Mouse (Mus musculus) hindbrain, embryonic 15.5 days (tissue): ENCODE measurements around the gene Smco1. TPM values are rescaled to one million over a fixed set of nuclear protein-coding genes. Genes with fewer than 3 reads are reported as not detected.
"Not testable (repeated sequence)": the region's sequence is repeated elsewhere in the genome, so short reads cannot be mapped to it uniquely, and the experiment has no call there.

Experiments used
- ATAC-seq: fragments of 200-750 bp; cut with Nextera tagmentation; 2 replicates; pipeline ENCODE4 v1.8.0; 2017; ENCODE audit warnings: low read depth, moderate number of reproducible peaks, moderate TSS enrichment; ENCODE audit not compliant: low FRiP score
- H3K27ac ChIP-seq: fragments of 300-500 bp; sonication (generic); replicated peaks from 2 replicates; pipeline ENCODE4 v1.5.1; 2015; ENCODE audit warnings: mild to moderate bottlenecking, inconsistent platforms
- H3K27me3 ChIP-seq: fragments of 300-500 bp; sonication (generic); 2 replicates; pipeline ENCODE4 v1.6.1; 2015; ENCODE audit warnings: control low read depth, inconsistent platforms
- H3K36me3 ChIP-seq: fragments of 300-500 bp; sonication (generic); 2 replicates; pipeline ENCODE4 v1.6.1; 2015; ENCODE audit warnings: control low read depth, inconsistent platforms
- H3K4me1 ChIP-seq: fragments of 300-500 bp; sonication (generic); replicated peaks from 2 replicates; pipeline ENCODE4 v1.6.1; 2015; ENCODE audit warnings: control low read depth, inconsistent platforms
- H3K4me2 ChIP-seq: fragments of 300-500 bp; sonication (generic); 2 replicates; pipeline ENCODE4 v1.6.1; 2015; ENCODE audit warnings: moderate library complexity, mild to moderate bottlenecking, inconsistent platforms
- H3K4me3 ChIP-seq: fragments of 300-500 bp; sonication (generic); 2 replicates; pipeline ENCODE4 v1.5.1; 2015; ENCODE audit warnings: mild to moderate bottlenecking, inconsistent platforms
- H3K9ac ChIP-seq: fragments of 300-500 bp; sonication (generic); 2 replicates; pipeline ENCODE4 v1.6.1; 2015; ENCODE audit warnings: inconsistent platforms
- H3K9me3 ChIP-seq: fragments of 300-500 bp; sonication (generic); 2 replicates; pipeline ENCODE4 v1.6.1; 2016; ENCODE audit warnings: control low read depth, inconsistent platforms
- WGBS: fragments of 180-500 bp; shearing (Covaris S2); methylation state at CpG from one replicate; pipeline ENCODE4 v1.1.7; 2015; 5-methylcytosine and 5-hydroxymethylcytosine counted together
- polyA plus RNA-seq: library from polyadenylated mRNA; unstranded; fragments of >200 nt; fragmentation: Nextera tagmentation; extraction: Ambion mirVana; gene quantifications from 2 replicates; pipeline ENCODE4 v1.2.1, GENCODE M21; 2015

Gene Smco1
- not detected in 2 replicates for polyA plus RNA-seq

- no peak for ATAC-seq
Measured at GRCm38 (mm10) chr16:32271291-32271690, at the start of gene Smco1. TSS of gene Smco1 (plus strand) at chr16:32271468.

DNA sequence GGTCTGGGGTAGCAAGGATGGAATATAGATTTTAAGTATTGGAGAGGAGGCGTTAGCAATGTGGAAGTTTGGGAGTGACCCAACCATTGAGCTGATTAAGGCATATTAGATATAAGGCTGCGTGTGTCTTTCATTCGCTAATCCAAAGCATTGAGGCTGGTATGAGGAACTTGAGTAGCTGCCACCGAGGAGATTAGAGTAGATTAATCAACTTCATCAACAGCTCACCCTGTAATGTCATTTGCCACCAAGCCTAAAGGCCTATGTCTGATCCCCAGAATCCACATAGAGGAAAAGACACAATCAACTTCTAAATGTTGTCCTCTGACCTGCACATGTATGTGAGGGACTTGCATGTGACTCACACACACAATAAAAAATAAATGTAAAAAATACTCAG is 49.5 kb upstream of the Smco1 start:
- no peak for ATAC-seq
- Histone ChIP-seq H3K27ac (no peak overlapping the region), H3K4me1 (no peaks in the 10 kb centered on the region), H3K4me3 (no peak overlapping the region), H3K27me3 (no peaks in the 10 kb centered on the region), H3K4me2 (no peak overlapping the region), H3K9me3 (no peaks in the 10 kb centered on the region), H3K9ac (no peak overlapping the region), H3K36me3 (no peaks in the 10 kb centered on the region)
- WGBS = 88% methylated on average over 4 of the region's 4 CpGs

More at GRCm38 (mm10) chr16:32271291-32271690, at the start of gene Smco1:
- no peak within 1 kb of the TSS for H3K4me2 ChIP-seq
- WGBS = 85% methylated on average over 11 of the region's 11 CpGs
- no peaks in the 10 kb centered on the region for H3K27me3 ChIP-seq
- H3K27ac ChIP-seq = no peak within 1 kb of the TSS
- H3K4me3 ChIP-seq = no peak within 1 kb of the TSS
- no peaks in the 10 kb centered on the region for H3K4me1 ChIP-seq
- no peaks in the 10 kb centered on the region for H3K9me3 ChIP-seq
- H3K36me3 ChIP-seq = no peaks in the 10 kb centered on the region
- no peak within 1 kb of the TSS for H3K9ac ChIP-seq

GRCm38 (mm10) chr16:32222399-32222798 is 48.9 kb upstream of the Smco1 start:
- no peaks in the 10 kb centered on the region for H3K36me3 ChIP-seq
- H3K4me2 ChIP-seq = no peak overlapping the region
- no peaks in the 10 kb centered on the region for H3K4me1 ChIP-seq
- no peak overlapping the region for H3K27ac ChIP-seq
- no peak overlapping the region for H3K9ac ChIP-seq
- ATAC-seq = no peak
- no peaks in the 10 kb centered on the region for H3K9me3 ChIP-seq
- H3K27me3 ChIP-seq = no peaks in the 10 kb centered on the region
- H3K4me3 ChIP-seq = no peak overlapping the region

GRCm38 (mm10) chr16:32232050-32232449 is 39.2 kb upstream of the Smco1 start:
- H3K4me2 ChIP-seq = not testable (repeated sequence)

DNA sequence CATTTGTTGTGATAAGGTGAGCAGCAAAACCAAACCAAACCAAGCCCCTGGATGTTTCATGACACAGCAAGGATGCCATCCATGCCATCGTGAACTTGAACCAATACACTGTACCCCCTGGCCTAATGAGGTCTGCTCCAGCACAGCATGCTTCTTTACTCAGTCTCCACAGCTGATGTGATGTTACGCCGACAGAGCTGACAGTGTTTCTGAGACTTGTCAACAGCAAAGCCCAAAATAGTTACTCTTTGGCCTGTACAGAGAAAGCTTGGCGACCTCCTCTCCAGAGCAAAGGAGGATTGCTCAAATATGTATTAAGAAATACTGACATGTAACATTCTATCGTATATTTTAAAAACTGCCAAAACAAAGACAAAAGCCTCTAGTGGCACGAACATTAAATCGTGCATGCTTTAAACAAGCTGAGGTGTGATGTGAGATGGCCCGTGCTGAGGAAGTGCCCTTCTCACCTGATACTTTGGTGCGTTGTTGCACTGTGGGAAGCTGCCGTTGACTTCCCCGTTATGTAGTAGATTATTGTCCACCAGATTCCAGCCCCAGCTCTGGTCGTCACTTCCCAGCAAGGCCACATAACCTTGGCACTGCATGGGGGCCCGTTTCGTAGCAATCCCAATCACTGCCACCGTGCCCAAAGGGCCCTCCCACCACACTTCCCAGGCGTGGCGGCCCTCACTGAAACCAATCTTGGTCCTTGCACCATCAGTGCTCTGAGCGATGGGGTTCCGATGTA is 33.2 kb upstream of the Smco1 start:
- Histone ChIP-seq H3K36me3 (peaks cover 12% of the 10 kb centered on the region), H3K27me3 (no peaks in the 10 kb centered on the region), H3K27ac (no peak overlapping the region), H3K9me3 (no peaks in the 10 kb centered on the region), H3K4me3 (no peak overlapping the region), H3K4me1 (no peaks in the 10 kb centered on the region), H3K4me2 (no peak overlapping the region), H3K9ac (no peak overlapping the region)
- 92% methylated on average over 19 of the region's 19 CpGs for WGBS
- no peak for ATAC-seq

More at GRCm38 (mm10) chr16:32232050-32232449, 39.2 kb upstream of the Smco1 start:
- H3K9me3 ChIP-seq, H3K4me1 ChIP-seq, H3K27me3 ChIP-seq, H3K27ac ChIP-seq, H3K9ac ChIP-seq, ATAC-seq, H3K4me3 ChIP-seq: not testable (repeated sequence)
- peaks cover 12% of the 10 kb centered on the region; the same call in 1 of the 2 replicates for H3K36me3 ChIP-seq
- 85% methylated on average over 3 of the region's 3 CpGs for WGBS

- no peak overlapping the region for H3K4me3 ChIP-seq
- H3K27me3 ChIP-seq = no peaks in the 10 kb centered on the region
- no peak overlapping the region for H3K4me2 ChIP-seq
- no peak overlapping the region for H3K27ac ChIP-seq
- H3K9me3 ChIP-seq = no peaks in the 10 kb centered on the region
- no peak overlapping the region for H3K9ac ChIP-seq
- no peak for ATAC-seq
- H3K4me1 ChIP-seq = peaks cover 9% of the 10 kb centered on the region
- 90% methylated on average over 2 of the region's 2 CpGs for WGBS
- H3K36me3 ChIP-seq = peaks cover 11% of the 10 kb centered on the region
Measured at GRCm38 (mm10) chr16:32239428-32240312, 31.6 kb upstream of the Smco1 start.

DNA sequence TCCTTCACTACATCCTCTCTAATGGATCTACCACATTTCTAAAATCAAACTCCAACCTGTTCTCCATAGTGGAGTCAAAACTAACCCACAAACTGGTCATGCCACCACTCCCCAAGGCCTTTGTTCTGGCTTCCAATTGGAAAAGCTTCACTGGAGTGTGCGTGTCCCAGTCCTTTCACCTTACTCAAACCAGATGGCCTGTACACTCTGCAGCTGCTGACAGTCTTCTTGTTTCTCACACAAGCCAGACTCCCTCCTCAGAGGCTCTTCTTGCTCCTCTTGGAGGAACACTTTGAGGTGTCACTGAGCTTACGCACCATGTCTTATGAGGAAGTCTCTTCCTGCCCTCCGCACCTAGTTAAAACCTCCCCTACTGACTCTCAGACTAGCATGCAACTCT is 27.4 kb upstream of the Smco1 start:
- ATAC-seq = no peak
- 89% methylated on average over 3 of the region's 3 CpGs for WGBS
- Histone ChIP-seq H3K9me3 (no peaks in the 10 kb centered on the region), H3K27me3 (no peaks in the 10 kb centered on the region), H3K4me1 (peaks cover 33% of the 10 kb centered on the region), H3K27ac (no peak overlapping the region), H3K4me2 (no peak overlapping the region), H3K9ac (no peak overlapping the region), H3K4me3 (no peak overlapping the region), H3K36me3 (no peaks in the 10 kb centered on the region)

- H3K9ac ChIP-seq = peak overlapping the region; percentile 83
- no peaks in the 10 kb centered on the region for H3K27me3 ChIP-seq
- peak overlapping the region; percentile 91 for H3K27ac ChIP-seq
- WGBS = 0% methylated on average over 32 of the region's 41 CpGs
- ATAC-seq = peak; percentile 51
- no peaks in the 10 kb centered on the region for H3K36me3 ChIP-seq
- peak overlapping the region; percentile 83 for H3K4me3 ChIP-seq
- H3K9me3 ChIP-seq = no peaks in the 10 kb centered on the region
- H3K4me1 ChIP-seq = peaks cover 33% of the 10 kb centered on the region
- peak overlapping the region; percentile 68 for H3K4me2 ChIP-seq
Measured at GRCm38 (mm10) chr16:32246351-32246791, 24.9 kb upstream of the Smco1 start.

GRCm38 (mm10) chr16:32246952-32247370 is 24.3 kb upstream of the Smco1 start, which contains the start of the genes Fbxo45 and Wdr53:
TSS of gene Fbxo45 (minus strand) at chr16:32247158.
TSS of gene Wdr53 (plus strand) at chr16:32247227.
- peak within 1 kb of the TSS; percentile 91 for H3K27ac ChIP-seq
- peaks cover 33% of the 10 kb centered on the region for H3K4me1 ChIP-seq
- H3K36me3 ChIP-seq = peaks cover 2% of the 10 kb centered on the region; the same call in 1 of the 2 replicates
- no peaks in the 10 kb centered on the region for H3K9me3 ChIP-seq
- H3K4me2 ChIP-seq = peak within 1 kb of the TSS; percentile 78
- H3K27me3 ChIP-seq = no peaks in the 10 kb centered on the region
- WGBS = under 1% methylated on average over 43 of the region's 48 CpGs
- ATAC-seq = peak; percentile 99
- H3K4me3 ChIP-seq = peak within 1 kb of the TSS; percentile 83
- H3K9ac ChIP-seq = peak within 1 kb of the TSS; percentile 83

GRCm38 (mm10) chr16:32264225-32264624 is 7.0 kb upstream of the Smco1 start:
- not testable (repeated sequence) for H3K27ac ChIP-seq, H3K4me1 ChIP-seq, H3K9me3 ChIP-seq, H3K27me3 ChIP-seq, H3K4me2 ChIP-seq, H3K4me3 ChIP-seq, H3K9ac ChIP-seq, ATAC-seq, H3K36me3 ChIP-seq
- WGBS = 85% methylated on average over 2 of the region's 2 CpGs

GRCm38 (mm10) chr16:32273338-32273737 is 2.1 kb downstream of the Smco1 start:
- Histone ChIP-seq H3K9me3 (no peaks in the 10 kb centered on the region), H3K27me3 (no peaks in the 10 kb centered on the region), H3K27ac (no peak overlapping the region), H3K4me3 (no peak overlapping the region), H3K4me2 (no peak overlapping the region), H3K9ac (no peak overlapping the region), H3K36me3 (no peaks in the 10 kb centered on the region), H3K4me1 (peaks cover 7% of the 10 kb centered on the region)
- 61% methylated on average over 9 of the region's 9 CpGs for WGBS
- no peak for ATAC-seq

DNA sequence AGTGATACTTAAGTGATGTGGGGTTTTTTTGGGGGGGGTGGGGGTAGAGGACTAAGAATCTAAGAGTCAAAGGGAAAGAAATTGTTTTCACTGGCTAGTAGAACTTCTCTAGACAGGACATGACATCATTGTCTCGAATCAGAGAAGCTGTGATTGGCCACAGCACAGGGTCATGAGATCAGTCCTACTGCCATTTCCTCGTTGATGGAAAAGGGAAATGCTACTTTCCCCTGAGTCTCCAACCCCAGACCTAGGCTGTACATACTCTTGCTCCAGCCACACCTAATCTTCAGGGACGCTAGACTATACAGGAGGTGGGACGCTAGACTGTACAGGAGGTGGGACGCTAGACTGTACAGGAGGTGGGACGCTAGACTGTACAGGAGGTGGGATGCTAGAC is 3.8 kb downstream of the Smco1 start:
- Histone ChIP-seq H3K9ac (no peak overlapping the region), H3K4me2 (no peak overlapping the region), H3K4me3 (no peak overlapping the region), H3K27ac (no peak overlapping the region), H3K36me3 (no peaks in the 10 kb centered on the region), H3K9me3 (no peaks in the 10 kb centered on the region), H3K4me1 (peaks cover 24% of the 10 kb centered on the region), H3K27me3 (no peaks in the 10 kb centered on the region)
- WGBS = 90% methylated on average over 6 of the region's 6 CpGs
- no peak for ATAC-seq
